Mouse (Mus musculus) heart, postnatal 0 days (tissue): ENCODE data around the gene Cd86.

Source experiments
- CTCF ChIP-seq: IDR thresholded peaks from 2 replicates; pipeline ENCODE4 v1.5.1; 2016; ENCODE audit warnings: antibody characterized with exemption, control low read depth, low read depth
- EP300 ChIP-seq: IDR thresholded peaks from 2 replicates; pipeline ENCODE4 v1.6.1; 2016; ENCODE audit warnings: antibody characterized with exemption, low read depth

- TF ChIP-seq CTCF = no peak
- no peak for TF ChIP-seq EP300
Observed at GRCm38 (mm10) chr16:36655910-36656309, 10.0 kb downstream of the Cd86 start.
